Mouse (Mus musculus): ENCODE data around the gene Fosb. TPM values are rescaled to one million over a fixed set of nuclear protein-coding genes. Genes with fewer than 3 reads are reported as not detected.
"Not testable (repeated sequence)": the region's sequence is repeated elsewhere in the genome, so short reads cannot be mapped to it uniquely, and the experiment has no call there.

Gene Fosb
- total RNA-seq, 2 experiments from 2014 or later, result 5.2 to 9.8 TPM

DNA sequence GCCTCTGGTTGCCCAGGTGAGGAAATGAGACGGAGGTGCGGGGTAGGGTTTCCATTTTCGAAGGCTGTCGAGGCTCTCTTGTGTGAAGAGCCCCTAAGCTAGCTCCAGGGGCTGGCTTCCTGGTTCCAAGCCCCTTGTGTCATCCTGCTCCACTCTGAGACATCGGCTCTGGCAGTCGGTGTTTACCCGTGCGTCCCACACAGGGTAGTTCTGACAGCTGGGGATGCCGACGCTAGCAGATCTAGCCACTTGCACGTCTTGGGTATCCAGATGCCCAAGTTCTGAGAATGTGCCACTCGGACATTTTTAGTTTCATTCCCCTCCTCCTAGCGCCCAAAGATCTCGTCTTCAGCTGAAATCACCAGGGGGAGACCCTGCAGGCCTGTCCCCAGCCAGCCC lies 26.4 kb downstream of the Fosb start:
- DNase-seq (ENCODE audit: extremely low spot score in 1 of 2, low spot score in 1 of 2), result no peak

DNA sequence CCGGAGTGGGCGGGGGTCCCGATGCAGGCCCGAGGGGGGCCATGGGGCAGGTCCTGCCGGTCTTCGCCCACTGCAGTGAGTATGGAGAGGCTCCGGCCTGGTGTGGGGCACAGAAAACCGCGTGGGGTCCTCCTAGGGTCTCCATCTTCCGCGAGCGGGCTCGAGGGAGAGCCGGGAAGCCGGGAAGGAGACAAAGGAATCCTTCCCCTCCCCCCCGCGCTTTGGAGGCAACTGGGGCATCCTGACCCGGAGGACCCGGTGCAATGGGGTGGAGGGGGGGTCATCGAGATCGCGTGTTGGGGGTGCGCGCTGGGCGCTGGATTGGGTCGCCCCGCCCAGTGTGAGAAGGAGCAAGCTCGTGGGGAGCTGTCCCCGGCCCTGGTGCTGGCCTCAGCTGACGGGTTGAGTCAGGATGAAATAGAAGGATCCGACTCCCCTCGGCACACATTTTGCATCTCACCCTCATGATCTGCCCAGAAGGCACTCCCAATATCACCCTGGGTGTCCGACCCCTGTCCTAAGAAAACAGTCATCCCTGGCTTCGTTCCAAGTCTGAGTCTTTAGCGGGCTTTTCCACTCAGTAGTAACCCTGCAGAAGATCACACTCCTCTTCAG lies 27.0 kb downstream of the Fosb start:
- DNase-seq (ENCODE audit: extremely low spot score in 1 of 2, low spot score in 1 of 2), result peak in 1 of 2 experiments; percentile 35

DNA sequence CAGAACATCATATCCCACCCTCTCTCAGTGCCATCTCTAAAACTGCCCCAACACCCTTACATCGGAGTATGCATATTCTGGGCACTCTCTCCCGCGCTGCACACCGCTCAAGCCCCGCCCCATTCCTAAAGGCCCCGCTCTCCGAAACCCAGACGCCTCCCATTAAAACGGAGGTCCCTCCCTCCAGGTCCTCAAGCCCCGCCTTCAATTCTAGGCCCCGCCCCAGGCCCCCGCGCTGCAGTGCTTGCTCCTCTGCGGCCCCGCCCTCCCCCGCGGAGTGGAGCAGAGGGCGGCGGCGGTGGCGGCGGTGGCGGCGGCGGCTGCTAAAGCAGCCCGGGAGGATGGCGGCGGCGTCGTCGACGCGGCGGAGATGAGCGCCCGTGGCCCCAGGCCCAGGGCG lies 27.5 kb downstream of the Fosb start, which contains the start of gene Rtn2:
TSS of gene Rtn2 (plus strand) at position 240 of the 400 bp plus-strand sequence.
- peak; percentile 53 to 67 for DNase-seq (ENCODE audit: extremely low spot score in 1 of 2, low spot score in 1 of 2)

DNA sequence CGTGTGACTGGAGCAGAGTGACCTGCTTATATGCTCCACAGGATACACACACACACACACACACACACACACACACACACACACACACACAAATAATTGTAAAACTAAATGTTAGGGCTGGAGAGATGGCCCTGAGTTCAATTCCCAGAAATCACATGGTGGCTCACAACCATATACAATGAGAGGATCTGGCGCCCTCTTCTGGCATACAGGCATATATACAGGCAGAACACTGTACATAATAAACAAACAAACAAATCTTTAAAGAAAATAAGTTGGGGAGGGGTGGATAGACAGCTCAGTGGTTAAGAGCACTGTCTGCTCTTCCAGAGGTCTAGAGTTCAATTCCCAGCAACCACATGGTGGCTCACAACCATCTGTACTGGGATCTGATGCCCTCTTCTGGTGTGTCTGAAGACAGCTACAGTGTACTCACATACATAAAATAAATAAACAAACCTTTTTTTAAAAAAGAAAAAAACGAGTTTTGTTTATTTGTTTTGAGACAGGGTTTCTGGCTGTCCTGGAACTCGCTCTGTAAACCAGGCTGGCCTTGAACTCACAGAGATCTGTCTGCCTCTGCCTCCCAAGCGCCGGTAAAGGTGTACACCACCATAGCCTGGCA lies 28.1 kb downstream of the Fosb start:
- DNase-seq (ENCODE audit: extremely low spot score in 1 of 2, low spot score in 1 of 2), result not testable (repeated sequence)

DNA sequence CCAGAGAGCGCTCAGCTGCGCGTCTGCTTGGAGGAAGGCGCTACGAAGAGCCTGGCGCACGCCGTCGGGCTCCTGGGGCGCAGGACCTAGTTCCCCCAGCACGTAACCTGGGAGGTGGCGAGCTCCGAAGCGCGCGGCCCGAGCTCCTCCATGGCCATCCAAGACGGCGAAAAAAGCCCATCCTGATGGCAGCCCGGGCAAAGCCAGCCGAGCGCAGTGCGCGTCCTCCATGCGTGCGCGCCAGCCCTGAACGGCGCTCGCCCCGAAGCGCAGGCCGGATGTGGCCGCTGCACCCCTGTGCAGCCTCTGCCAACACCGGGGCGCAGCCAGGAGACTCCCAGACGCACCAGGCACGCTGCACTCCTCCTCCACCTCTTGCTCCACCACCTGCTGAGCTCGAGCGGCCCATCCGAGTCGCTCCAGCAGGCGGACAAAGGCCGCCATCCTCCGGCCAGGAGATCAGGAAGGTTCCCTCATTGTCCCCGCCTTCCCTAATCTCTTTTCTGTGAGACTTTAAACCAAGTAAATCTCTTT lies 30.2 kb downstream of the Fosb start, which contains the start of gene Ppm1n:
TSS of gene Ppm1n (minus strand) at position 484 of the 534 bp plus-strand sequence.
- no peak for DNase-seq (ENCODE audit: extremely low spot score in 1 of 2, low spot score in 1 of 2)

DNA sequence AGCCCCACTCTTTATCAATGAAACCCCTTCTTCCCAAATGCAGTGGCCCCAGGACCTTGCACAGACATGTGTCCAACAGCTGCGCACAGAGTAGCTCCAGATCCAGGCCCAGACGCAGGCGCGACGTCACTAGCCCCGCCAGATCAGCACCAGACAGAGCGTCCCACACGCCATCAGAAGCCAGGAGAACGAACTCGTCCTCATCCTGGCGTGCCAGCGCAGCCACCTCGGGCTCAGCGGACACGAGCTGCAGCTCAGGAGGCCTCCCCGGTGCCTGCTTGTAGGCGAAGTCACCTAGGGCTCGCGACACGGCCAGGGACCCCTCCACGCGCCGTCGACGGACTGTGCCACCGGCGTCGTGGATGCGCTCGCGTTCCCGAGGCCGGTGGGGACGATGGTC lies 30.8 kb downstream of the Fosb start:
- DNase-seq (ENCODE audit: extremely low spot score in 1 of 2, low spot score in 1 of 2), result no peak

DNA sequence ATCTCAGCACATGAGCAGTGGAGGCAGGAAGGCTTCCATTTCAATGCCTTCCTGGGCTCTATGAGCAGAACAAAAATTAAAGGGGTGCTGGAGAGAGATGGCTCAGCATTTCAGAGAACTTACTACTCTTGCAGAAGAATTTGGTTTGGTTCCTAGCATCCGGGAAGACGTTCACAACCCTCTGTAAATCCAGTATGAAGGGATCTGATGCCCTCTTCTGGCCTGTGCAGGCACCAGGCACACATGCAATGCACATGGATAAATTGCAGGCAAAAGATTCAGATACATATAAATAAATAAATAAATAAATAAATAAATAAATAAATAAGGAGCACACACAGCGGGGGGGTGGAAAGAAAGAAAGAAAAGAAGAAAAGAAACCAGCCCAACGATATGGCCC lies 33.6 kb downstream of the Fosb start:
- no peak for DNase-seq (ENCODE audit: extremely low spot score in 1 of 2, low spot score in 1 of 2)

DNA sequence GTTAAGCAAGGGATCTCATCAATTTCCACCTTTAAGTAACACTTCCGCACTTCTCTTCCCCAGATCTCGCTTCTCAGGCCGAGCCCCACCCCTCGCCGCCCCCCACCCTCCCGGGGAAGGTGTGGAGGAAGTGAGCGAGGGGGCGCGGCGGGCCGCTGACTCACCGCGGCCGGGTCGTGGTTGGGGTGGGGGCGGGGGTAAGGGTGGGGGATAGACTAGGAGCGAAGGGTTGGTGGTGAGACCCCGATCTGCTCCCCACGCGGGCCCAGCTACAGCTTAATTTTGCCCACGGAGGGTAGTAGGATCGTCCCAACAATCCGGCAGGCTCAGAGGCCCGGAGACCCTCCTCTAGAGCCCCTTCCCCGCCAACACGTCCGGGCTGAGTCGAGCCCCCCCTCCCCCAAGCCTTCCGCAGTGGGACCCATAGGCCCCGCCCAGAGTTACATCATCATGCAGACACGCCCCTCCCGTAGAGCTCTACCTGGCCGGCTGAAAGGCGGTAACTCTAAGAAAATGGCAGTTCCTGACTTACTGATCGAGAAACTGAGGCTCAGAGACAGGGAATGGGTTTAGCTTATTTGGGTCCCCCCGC lies 37.6 kb downstream of the Fosb start:
- peak in 1 of 2 experiments; percentile 35 for DNase-seq (ENCODE audit: extremely low spot score in 1 of 2, low spot score in 1 of 2)

DNA sequence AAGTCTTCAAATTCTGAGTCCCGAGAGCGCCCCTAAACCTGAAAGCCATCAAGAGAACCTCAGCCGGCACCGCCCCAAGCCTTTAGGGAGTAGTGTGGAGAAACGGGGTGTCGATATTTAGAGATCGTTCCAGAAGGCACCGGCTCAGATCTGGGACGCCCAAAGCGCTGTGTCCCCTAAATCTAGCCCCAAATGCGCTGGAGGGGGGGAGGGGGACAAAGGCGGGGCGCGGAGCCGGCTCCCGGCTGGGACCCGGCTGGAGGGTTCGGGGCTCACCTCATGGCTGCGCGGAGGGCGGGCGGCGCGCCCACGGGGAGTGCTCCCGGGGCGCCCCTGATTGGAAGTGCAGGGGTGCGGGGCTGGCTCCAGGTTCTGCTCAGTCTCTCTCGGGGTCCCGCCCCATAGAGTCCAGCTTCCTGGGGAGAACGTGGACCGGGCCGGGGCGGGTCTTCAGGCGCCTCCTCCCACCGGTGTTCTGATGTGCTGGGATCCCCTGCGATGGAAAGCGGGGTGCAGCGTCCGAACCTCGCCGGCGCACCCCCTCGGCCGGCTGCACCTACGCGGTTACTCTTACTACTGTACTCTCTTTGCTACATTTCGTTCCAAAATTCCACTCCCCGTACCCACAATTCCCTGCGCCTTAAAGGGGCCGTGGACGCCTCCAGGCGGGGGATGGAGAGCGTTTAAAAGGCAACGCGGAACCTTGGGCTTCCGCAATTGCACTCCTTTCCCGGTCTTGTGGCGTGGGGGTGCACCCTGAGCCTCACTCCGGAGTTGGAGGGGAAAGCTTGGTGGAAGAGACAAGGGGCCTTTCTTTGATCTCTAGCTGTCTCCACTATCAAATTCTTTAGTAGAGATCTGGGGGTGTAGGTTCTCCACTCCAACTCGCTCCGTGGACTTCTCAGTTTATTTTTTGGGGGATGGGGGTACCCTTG lies 38.3 kb downstream of the Fosb start, which contains the start of gene Vasp:
TSS of gene Vasp (minus strand) at position 580 of the 935 bp plus-strand sequence.
- peak; percentile 72 to 75 for DNase-seq (ENCODE audit: extremely low spot score in 1 of 2, low spot score in 1 of 2)

DNA sequence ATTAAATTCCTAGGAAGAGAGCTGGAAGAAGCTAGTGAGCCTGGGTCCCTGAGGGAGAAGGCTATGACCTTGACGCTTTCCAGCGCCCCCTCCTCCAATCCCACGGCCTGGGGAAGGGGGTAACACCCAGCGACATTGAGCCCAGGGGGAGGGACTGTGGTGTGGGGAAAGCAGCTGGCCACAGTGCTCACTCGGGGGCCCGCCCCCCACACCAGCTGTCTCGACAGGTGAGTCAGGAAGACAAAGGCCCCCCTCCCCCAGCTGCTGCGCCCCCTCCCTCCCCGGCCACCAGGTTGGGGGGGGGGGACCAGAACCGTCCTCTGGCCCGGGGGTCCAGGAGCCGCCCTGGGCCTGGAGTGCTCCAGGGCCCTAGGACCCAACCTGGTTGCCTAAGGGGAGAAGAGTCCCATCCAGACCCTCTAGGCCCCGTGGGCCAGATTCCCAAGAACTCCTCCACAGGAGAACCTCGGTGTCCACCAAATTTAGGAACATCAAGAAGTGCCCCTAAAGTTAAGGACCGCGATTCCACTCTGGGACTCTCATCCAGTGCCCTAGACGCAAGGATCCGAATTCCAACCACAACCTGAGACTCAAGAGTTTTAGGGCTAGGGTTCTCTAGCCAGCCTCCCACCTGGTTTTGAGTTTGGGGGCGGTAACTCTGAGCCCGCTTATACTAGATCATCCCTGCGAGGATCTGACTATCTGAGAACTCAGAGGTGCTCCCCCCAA lies 39.2 kb downstream of the Fosb start:
- no peak for DNase-seq (ENCODE audit: extremely low spot score in 1 of 2, low spot score in 1 of 2)

DNA sequence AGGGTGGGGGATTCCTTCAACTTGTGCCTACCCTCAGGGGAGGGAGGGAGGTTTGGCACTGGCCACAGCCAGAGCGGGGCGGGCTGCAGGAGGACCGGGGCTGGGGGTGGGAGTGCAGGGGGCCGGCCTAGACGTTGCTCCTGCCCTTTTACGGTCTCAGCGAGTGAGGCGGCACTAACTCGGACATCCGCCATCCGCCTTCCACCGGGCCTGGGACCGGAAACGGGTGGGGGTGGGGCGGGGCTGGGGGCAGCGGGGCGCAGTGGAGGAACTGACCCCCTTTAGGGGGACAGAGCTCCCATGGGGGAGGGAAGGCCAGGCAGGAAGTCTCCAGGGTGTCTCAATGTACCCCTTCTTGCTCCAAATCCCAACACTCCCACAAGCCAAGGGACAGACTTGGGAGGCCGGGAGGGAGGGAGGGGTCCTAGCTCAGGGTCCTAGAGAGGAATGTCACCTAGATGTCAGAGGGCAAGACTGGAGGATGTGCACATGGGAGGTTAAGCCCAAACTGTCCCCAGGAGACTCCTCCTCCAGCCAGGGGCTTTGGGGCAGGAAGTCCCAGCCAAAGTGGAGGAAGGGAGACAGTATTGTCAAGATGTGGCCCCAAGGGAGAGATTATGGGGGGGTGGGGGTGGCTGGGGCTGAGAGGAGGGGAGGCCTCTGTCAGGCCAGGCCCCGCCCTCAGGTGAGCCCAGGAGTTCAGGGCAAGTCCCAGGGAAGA lies 40.0 kb downstream of the Fosb start:
- no peak for DNase-seq (ENCODE audit: extremely low spot score in 1 of 2, low spot score in 1 of 2)

DNA sequence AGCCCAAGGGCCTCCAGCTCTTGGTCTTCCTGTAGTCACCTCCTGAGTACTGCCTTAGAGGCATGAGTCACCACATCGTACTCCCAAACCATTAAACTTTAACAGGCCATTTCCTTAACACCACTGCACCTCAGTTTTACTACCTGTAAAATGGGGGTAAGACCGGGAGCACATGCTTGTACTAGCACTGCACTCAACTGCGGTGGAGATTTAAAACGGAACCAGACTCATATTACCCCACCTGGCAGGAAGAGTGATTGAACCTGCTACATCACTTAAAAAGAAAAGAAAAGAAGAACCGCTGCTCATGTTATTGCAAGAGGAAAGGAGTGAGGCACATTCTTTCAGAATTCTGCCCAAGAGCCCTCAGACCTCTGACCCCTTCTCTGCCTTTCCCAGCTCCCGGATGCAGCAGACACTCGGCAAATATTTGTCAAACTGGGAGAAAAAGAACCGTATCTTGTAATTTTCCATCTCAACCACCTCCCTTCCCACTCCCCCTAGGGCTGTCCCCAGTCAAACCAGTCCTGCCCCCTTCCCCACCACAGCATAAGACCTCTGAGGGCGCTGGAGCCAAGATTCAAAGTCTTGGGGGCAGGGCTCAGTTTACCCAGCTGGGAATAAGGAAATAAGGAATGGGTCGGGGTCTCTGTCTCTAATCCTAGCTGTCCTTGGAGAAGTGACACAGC lies 40.7 kb downstream of the Fosb start:
- DNase-seq (ENCODE audit: extremely low spot score in 1 of 2, low spot score in 1 of 2), result no peak

DNA sequence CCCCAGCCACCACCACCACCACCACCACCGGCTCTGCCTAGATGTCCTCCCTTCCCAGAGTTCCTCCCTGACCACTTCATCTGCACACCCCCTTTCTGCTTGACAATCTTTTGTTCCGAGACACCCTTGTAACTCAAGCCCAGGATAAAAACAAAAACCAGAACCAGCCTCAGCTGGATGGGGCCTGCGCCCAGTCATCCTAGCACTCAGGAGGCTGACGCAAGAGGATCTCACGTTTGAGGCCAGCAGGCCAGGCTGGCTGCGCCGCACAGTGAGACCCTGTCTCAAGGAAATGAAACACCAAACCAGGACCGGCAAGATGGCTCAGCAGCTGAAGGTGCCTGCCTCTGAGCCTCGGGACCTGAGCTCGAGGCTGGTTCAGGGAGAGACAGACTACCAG lies 42.8 kb downstream of the Fosb start:
- DNase-seq (ENCODE audit: extremely low spot score in 1 of 2, low spot score in 1 of 2), result no peak

DNA sequence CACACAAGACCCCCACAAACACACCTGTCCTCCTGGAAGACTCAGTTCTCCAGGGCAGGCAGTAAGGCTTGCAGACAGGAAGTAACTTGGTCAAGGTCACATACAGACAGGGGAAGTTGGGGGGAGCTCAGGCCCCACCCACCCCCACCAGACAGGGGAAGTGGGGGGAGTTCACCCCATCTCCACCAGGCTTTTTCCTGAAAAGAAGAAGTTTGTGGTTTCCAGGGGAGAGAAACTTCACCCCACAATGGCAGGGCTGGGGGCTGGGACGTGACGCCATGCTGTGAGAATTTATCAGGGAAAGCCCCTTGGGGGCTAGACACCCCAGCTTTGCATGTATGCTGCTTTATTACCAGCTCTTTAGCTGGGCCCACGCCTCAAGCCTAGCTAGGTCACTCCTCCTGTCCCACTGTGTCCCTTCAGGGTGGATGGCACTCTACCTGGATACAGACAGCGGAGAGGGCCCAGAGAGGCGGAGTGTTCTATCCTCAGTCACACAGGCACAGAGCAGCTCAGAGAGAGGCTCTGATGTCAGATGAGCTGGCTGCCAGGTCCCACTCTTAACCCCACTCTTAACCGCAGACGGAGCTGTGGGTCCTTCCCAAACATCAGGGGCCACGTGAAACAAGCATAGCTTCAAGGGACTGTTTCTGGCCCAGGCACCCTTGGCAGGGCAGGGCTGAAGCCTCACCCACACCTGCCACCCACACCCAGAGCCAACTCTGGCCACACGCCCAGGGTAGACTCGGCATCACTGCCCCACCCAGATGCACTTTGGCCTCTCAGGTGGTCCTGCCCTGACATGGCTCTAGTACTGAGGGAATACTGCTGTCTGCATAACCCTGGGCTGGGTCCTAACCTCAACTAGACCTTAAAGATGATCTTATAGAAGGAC lies 43.7 kb downstream of the Fosb start:
- no peak for DNase-seq (ENCODE audit: extremely low spot score in 1 of 2, low spot score in 1 of 2)

DNA sequence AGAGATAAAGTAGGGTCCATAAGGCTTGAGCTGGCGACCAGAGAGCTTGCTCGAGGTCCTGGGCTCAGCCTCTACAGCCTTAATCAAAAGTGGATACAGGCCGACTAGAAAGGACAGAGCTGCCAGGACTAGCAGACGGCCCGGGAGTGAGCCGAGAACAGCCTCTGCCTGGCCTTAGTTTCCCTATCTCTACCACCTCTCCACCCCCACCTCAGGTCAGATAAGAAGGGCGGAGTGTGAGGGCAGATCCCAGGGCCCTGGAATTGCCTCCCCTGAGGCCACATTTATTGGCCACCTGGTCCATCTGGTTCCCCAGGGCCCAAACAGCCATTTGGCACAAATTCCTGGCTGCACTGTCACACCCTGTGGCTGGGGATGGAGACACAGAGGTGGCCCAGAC lies 44.7 kb downstream of the Fosb start:
- no peak for DNase-seq (ENCODE audit: extremely low spot score in 1 of 2, low spot score in 1 of 2)

DNA sequence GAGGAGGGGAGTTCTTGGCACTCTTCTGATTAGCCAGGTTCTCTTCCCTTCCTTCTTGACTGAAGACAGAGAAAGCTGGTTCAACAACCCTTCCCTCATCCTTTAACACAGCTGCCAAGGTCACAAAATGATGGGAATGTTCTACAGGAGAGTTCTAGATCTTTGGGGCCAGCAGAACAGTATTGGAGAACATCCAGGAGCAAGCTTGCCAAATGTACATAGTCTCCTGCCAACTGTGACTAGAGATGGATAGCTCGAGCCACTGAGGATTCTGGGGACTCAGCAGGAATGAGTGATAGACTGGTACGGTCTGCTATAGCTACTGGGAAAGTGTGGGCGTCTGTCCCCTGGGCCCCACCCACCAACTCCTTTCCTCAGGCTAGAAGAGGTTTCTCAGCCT lies 51.5 kb downstream of the Fosb start:
- no peak for DNase-seq (ENCODE audit: extremely low spot score in 1 of 2, low spot score in 1 of 2)

DNA sequence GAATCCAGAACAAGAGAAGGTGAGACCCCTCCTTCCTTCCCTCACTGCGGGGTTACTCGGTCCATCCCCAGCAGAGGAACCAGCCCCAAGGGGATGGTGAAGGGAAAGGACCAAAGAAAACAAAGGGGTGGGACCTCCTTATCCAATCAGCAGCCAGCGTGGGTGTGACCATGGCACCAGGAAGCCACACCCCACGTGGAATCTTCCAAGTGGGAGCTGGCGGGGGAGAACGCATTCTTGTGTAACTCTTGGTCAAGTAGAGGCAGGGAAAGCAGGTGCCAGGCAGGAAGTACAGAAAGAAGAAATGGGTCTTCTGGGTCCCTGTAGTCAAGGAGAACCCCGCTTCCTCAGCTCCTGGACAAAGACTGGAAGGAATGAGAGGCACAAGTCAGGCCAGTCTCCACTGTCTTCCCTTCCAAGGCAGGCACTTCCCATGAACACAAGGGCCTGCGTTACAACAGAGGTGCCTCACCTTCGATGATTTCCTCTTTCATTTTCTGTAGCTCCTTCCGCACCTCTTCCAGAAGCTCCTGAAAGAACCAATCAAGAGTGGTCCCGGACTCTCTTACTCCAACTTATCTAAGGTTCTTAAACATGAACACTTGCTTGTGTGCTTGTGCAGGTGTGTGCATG lies 52.3 kb downstream of the Fosb start:
- DNase-seq (ENCODE audit: extremely low spot score in 1 of 2, low spot score in 1 of 2), result peak in 1 of 2 experiments; percentile 26
